Mouse (Mus musculus) macrophage (primary cell): ENCODE data around the gene Ptpn11. TPM values are rescaled to one million over a fixed set of nuclear protein-coding genes. Genes with fewer than 3 reads are reported as not detected.

Source experiments
- H3K27ac ChIP-seq: fragments of 350-480 bp; formaldehyde crosslinking; 2 replicates; pipeline ENCODE4 v1.9.0; 2021
- H3K36me3 ChIP-seq: fragments of 350-480 bp; formaldehyde crosslinking; 2 replicates; pipeline ENCODE4 v1.9.0; 2021; ENCODE audit errors: inconsistent target
- H3K4me3 ChIP-seq: fragments of 350-480 bp; formaldehyde crosslinking; 2 replicates; pipeline ENCODE4 v1.9.0; 2021; ENCODE audit errors: inconsistent target
- H3K79me2 ChIP-seq: fragments of 350-480 bp; formaldehyde crosslinking; 2 replicates; pipeline ENCODE4 v1.9.0; 2021; ENCODE audit errors: inconsistent target
- WGBS: methylation state at CpG from one replicate; pipeline ENCODE4 v1.1.7; 2026; ENCODE audit warnings: inconsistent platforms; ENCODE audit not compliant: missing documents; 5-methylcytosine and 5-hydroxymethylcytosine counted together
- polyA plus RNA-seq: library from polyadenylated mRNA; stranded (reverse); fragments of 250-400 nt; gene quantifications from 3 replicates; pipeline ENCODE4 v1.2.4, GENCODE M21; 2018; ENCODE audit warnings: inconsistent platforms

The Ptpn11 gene
- polyA plus RNA-seq, 1 experiment from 2014 or later: 36.3 TPM

DNA sequence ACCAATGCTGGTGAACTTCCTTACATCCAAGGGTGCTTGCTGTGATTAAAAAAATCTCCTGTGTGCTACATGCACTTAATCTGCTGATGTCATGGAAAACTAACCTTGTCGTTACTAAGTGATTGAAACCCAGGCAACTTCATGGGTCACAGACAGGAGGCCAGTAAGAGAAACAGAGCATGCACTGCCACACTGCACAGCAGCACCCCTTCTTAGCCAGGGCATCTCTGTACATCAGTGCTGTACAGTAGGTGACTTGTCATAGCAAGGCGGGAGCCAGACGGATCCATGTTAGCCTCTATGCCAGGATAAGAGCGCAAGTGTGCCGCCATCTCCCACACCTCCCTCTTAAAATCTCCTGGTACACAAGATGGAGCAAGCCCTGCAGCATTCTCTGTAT, 45.6 kb downstream of the Ptpn11 start:
- 97% methylated on average over 4 of the region's 5 CpGs for WGBS
- peaks cover 36% of the 10 kb centered on the region for H3K36me3 ChIP-seq
- no peak overlapping the region for H3K27ac ChIP-seq
- H3K79me2 ChIP-seq: no peaks in the 10 kb centered on the region
- H3K4me3 ChIP-seq: no peak overlapping the region

DNA sequence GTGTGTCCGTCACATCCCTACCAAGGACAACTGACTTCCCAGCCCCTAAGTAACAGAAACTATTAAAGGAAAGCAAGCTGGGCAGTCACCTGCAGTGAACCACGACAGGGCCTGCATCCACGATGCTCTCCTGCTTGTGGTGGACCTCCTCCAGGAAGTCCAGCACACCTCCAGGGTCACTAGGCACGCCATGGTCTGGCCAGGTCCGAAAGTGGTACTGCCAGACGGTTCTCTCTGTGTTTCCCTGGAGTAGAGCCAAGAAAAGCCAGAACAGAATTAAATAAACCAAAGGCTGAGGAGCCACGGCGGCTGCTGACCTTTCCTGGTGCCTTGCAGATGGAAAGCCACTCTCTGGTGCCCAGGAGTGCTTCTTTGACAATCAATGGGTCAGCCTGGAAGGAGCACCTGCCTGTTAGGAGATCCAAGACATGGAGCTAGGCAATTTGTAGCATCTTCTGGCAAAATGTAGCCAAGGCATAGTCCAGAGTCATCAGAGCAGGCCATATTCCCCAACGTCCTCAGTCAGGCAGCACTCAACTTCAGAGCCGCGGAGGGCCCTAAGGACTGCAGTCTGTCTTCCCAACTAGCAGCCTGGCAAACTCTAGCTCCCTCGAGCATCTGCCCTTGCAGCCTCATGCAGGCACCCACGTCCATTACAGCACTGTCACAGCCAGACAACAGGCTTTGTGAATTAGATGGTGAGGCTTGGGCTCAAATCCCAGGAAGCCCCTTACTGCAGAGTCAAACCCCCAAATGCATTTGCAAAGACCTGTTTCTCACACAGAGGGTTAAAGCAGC, 46.6 kb downstream of the Ptpn11 start:
- peaks cover 28% of the 10 kb centered on the region for H3K36me3 ChIP-seq
- H3K79me2 ChIP-seq: no peaks in the 10 kb centered on the region
- no peak overlapping the region for H3K27ac ChIP-seq
- no peak overlapping the region for H3K4me3 ChIP-seq
- WGBS: 92% methylated on average over 13 of the region's 13 CpGs

DNA sequence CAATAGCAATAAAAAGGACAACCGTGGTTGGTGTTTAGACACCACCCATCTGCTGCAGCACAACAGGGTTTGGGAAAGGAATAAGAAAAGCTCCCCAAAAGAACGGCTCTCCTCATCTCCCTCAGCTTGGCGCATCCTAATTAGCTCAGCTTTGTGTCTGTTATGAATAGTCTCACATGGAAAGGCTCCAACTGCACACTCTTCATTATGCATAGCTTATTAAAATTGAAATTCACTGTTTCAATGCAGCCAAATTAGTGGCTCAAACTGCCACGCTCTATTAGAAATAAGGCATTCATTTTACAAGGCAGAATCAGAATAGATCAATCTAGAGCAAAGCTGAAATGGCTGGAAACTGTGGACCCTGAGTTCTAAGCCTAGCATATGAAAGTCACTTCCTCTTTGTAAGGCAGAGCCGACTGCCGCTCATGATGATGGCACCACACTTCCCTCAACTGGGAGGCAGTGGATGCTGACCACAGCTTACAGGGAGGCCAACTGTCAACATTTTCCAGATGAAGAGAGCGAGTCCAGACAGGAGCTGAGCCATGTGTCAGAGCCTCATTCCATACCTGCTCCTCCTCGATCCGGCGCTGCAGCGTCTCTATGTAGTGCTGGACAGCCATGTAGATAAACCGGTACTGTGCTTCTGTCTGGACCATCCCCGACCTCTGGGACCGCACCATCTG, 48.6 kb downstream of the Ptpn11 start:
- peaks cover 31% of the 10 kb centered on the region for H3K36me3 ChIP-seq

DNA sequence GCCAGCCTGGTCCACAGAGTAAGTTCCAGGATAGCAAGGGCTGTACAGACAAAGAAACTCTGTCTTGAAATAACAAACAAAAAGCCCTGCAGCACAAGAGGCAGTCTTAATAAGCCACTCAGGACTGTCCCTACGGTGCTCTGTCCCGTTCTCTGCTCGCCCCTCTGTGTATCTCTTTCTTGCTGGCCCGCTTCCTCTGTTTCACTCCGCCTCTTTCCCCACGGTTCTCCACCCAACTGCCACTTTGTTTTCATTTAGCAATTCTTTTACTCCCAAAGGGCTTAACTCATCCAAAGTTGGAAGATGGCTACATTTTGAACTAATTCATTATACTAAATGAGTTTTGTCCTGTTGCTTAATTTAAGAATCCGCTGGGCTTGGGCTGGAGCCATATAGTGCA, 50.9 kb downstream of the Ptpn11 start:
- no peak overlapping the region for H3K27ac ChIP-seq
- 79% methylated on average over 7 of the region's 7 CpGs for WGBS
- no peaks in the 10 kb centered on the region for H3K79me2 ChIP-seq
- peaks cover 43% of the 10 kb centered on the region for H3K36me3 ChIP-seq
- H3K4me3 ChIP-seq: no peak overlapping the region

More for the DNA sequence above, 48.6 kb downstream of the Ptpn11 start:
- WGBS: 73% methylated on average over 14 of the region's 14 CpGs
- H3K4me3 ChIP-seq: no peak overlapping the region
- H3K27ac ChIP-seq: no peak overlapping the region
- H3K79me2 ChIP-seq: no peaks in the 10 kb centered on the region

DNA sequence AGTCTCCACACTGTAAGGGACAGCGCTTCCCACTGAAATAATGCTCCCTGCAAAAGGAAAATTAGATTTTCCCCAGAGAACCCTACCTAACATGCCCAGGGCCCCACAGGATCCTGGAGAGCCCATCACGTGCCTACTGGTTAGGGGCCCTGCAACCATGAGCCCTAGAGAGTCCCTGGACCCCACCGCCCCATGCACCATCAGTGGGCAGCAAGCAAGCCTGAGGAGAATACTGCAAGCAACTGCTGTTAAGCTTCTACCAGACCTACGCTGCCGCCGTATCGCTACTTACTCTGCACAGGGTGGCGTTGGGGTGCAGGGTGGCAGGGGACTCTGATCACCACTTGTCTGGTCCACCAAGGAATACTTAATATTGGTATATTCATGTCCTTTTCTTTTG, 54.1 kb downstream of the Ptpn11 start:
- Histone ChIP-seq H3K36me3 (peaks cover 61% of the 10 kb centered on the region), H3K79me2 (no peaks in the 10 kb centered on the region), H3K27ac (no peak overlapping the region), H3K4me3 (no peak overlapping the region)
- WGBS: 95% methylated on average over 8 of the region's 8 CpGs

DNA sequence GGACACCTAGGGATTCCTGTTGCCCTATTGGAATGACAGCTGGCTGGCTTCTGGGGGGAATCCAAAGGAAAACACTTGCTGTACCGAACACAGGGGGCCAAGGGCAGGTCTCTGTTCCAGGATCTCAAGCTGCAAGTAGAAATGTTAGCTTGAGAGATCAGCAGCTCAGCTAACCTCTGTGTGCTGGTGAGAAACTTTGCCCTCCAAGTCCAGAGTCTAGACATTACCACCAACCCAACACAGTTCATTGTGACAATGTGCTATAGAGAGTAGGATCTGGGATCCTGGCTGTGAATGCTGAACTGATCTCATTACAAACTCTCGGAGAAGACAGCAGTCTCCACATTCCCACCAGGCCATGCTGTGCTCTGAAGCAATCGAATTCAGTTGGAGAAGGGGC, 59.4 kb downstream of the Ptpn11 start:
- Histone ChIP-seq H3K36me3 (peaks cover 42% of the 10 kb centered on the region), H3K4me3 (no peak overlapping the region), H3K79me2 (no peaks in the 10 kb centered on the region), H3K27ac (no peak overlapping the region)
- 98% methylated on average over 3 of the region's 3 CpGs for WGBS

DNA sequence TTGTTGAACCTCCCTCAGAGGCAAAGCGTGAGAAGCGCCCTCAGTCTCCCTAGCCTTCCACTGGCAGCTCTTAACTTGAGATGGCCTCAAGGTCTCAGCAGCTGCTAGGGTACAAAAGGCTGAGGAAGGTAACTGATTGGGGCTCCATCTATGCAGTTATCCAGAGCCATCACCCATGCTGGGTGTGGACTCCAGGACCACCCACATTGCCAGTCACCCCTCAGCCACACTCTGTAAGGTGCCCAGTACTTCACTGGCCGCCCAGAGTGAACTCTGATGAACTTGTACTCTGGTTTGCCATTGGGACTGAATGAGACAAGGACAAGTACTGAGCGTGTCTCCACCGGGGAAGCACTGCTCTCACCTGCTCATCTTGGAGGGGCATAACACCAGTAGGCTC, 61.9 kb downstream of the Ptpn11 start:
- Histone ChIP-seq H3K36me3 (peaks cover 19% of the 10 kb centered on the region), H3K79me2 (no peaks in the 10 kb centered on the region), H3K4me3 (no peak overlapping the region), H3K27ac (no peak overlapping the region)
- 97% methylated on average over 5 of the region's 5 CpGs for WGBS

DNA sequence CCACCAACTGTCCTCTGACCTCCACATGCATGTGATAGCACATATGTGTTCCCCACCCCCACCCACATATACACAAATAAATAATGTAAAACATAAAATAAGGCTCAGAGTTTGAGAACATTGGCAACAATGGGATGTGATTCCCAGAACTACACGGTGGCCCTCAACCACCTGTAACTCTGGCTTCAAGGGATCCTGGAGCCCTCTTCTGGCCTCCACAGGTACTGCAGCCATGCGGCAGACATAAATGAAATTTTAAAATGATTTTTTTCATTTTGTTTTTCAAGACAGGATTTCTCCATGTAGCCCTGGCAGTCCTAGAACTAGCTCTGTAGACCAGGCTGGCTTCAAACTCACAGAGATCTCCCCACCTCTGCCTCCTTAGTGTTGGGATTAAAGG, 65.1 kb downstream of the Ptpn11 start:
- WGBS: 89% methylated on average over 2 of the region's 2 CpGs
- H3K36me3 ChIP-seq: no peaks in the 10 kb centered on the region

DNA sequence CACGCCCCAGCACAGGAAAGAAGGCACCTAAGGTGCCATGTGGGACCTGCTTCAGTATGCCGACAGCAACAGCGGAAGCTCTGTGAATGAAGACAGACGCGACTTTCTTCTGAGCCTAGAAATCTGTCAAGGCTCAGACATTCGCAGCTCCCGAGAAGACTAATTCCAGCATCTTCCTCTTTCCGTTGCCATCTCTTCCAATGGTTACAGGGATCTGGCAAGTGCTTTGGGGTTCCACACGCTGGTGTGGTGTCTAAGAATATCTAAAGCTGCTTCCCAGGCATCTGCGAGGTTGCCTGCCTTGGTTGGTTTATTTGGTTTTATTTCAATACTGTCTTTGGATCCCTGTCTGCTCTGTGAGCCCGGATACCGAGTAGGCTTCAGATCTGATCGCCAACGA, 65.6 kb downstream of the Ptpn11 start:
- Histone ChIP-seq H3K36me3 (no peaks in the 10 kb centered on the region), H3K79me2 (no peaks in the 10 kb centered on the region), H3K4me3 (no peak overlapping the region), H3K27ac (no peak overlapping the region)
- 85% methylated on average over 14 of the region's 14 CpGs for whole genome bisulfite sequencing

More for the DNA sequence above, 65.1 kb downstream of the Ptpn11 start:
- Histone ChIP-seq H3K4me3 (no peak overlapping the region), H3K27ac (no peak overlapping the region), H3K79me2 (no peaks in the 10 kb centered on the region)

DNA sequence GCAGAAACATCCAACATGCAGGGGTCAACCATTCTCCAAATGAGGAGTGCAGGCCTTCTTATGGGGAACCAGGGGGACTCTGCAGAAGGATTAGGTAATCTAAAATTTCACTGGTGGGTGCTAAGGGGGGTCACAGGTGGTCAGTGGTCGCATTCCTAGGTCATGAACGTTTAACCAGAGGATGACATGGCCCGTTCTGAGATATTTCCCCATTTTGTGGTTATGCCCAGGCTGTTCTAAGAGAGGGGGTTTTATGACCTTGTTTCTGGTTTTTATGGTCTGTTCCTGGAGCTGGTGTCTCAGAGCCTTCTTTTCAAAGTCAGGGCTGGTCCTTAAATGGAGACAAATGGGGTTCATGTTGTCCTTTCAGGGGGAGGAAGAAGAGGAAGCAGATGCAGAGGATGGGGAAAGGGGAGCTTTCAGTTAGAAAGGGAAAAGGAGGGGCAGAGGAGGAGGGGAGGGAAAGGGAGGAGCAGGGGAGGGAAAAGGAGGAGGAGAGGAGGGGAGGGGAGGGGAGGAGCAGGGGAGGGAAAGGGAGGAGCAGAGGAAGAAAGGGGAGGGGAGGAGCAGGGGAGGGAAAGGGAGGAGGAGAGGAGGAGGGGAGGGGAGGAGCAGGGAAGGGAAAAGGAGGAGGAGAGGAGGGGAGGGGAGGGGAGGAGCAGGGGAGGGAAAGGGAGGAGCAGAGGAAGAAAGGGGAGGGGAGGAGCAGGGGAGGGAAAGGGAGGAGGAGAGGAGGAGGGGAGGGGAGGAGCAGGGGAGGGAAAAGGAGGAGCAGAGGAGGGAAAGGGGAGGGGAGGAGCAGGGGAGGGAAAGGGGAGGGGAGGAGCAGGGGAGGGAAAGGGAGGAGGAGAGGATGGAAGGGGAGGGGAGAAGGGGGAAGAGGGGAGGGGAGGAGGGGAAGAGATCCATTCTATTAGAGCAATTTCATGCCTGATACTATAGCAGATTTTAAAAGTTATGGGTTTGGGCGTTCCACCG, 66.7 kb downstream of the Ptpn11 start:
- no peaks in the 10 kb centered on the region for H3K36me3 ChIP-seq

DNA sequence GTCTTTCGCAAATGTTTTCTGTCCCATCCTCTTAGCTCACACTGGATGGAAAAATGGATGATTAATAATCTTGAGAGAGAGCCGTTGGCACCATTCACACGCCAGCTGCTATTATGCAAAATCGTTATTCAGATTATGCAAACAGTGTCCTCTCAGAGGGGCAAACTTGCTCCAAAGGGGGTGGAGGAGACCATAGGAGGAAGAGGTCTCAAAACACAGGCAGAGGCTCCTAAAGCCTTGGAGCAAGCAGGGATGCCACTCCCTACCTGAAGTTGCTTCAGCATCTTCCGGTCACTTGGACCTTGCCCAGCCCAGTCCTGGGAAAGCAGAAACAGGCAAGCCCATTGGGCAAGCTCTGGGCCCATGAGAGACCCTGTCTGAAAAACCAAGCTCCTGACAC, 67.8 kb downstream of the Ptpn11 start:
- WGBS: 41% methylated on average over 5 of the region's 5 CpGs
- H3K27ac ChIP-seq: 0 out of 2 replicates have a peak overlapping the region, but pooled peaks have one; percentile 57
- no peaks in the 10 kb centered on the region for H3K79me2 ChIP-seq
- no peak overlapping the region for H3K4me3 ChIP-seq
- H3K36me3 ChIP-seq: no peaks in the 10 kb centered on the region

More for the DNA sequence above, 66.7 kb downstream of the Ptpn11 start:
- 25% methylated on average over 5 of the region's 5 CpGs for WGBS
- Histone ChIP-seq H3K79me2 (no peaks in the 10 kb centered on the region), H3K4me3 (no peak overlapping the region), H3K27ac (peak overlapping the region; percentile 57)

DNA sequence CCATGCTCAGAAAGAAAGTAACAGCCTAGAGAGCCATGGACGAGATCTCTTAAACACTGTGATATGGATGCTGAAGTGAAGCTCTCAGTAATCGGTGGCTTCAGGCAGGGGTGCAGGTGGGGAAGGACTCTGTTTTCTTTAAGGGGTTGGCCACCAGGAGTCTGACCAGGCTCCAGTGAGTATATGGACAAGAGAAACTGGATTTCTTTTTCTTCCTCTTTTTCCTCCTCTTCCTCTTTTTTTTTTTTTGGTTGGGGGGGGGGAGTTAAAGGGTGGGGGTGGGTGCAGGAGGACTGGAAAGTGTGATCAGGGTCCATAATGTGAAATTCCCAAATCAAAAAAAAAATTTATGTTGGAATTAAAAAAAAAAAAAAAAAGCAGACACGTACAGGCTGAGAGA, 68.6 kb downstream of the Ptpn11 start:
- Histone ChIP-seq H3K4me3 (no peak overlapping the region), H3K79me2 (no peaks in the 10 kb centered on the region), H3K27ac (peak overlapping the region; percentile 54), H3K36me3 (no peaks in the 10 kb centered on the region)
- 2% methylated on average over 3 of the region's 3 CpGs for WGBS

DNA sequence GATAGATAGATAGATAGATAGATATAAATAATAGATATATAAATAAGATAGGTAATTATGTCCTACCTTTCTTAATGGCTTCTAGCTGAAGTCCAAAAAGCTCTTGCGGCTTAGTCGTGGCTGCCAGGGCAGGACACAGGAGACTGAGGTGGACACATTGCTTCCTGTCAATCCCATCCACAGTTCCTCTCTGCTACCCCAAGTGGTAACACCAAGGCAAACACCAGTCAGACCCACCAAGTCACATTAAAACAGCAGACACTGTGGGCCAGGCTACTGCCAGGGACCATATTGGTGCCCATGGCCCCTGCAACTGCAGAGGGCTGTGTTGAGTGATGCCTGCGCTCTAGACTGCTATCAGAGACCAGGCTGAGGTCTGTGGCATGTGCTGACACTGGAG, 69.2 kb downstream of the Ptpn11 start:
- no peak overlapping the region for H3K4me3 ChIP-seq
- peak overlapping the region; percentile 54 for H3K27ac ChIP-seq
- H3K36me3 ChIP-seq: no peaks in the 10 kb centered on the region
- 21% methylated on average over 3 of the region's 3 CpGs for WGBS
- H3K79me2 ChIP-seq: no peaks in the 10 kb centered on the region

DNA sequence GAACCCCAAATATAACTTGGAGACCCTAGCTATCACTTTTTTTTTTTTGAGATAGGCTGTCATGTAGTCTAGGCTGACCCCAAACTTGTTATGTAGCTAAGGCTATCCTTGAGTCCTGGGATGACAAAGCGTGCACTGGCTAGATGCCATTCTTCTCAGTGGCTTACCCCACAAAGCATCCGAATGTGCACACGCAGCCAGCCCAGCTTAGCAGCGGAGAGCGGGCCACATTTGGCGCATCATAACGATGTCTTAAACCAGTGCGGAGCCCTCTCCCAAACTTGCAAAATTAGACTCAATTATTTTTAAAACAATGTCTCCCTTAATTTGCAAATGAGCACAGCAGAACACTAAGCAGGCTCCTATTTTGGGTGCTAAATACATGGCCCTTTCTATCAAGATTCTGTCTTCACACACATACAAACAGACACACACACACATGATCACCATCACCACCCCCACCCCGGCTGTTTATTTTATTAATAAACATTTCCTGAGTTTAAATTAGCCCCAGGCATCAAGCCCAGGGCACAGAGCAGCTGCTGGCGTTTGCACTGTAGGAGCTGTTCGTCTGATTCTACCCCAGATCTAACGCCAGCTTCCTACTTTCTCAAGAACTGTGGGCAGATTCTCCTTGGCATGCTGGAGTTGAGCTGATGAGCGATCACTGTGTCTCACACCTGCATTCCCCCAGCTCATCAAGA, 71.7 kb downstream of the Ptpn11 start:
- no peaks in the 10 kb centered on the region for H3K36me3 ChIP-seq
- WGBS: 70% methylated on average over 13 of the region's 13 CpGs

More for the DNA sequence above, 71.7 kb downstream of the Ptpn11 start:
- no peak overlapping the region for H3K27ac ChIP-seq
- no peak overlapping the region for H3K4me3 ChIP-seq
- no peaks in the 10 kb centered on the region for H3K79me2 ChIP-seq
